Mouse (Mus musculus) layer of hippocampus, postnatal 25 days (tissue): Measurements from ENCODE around the gene Gm5414. TPM values are rescaled to one million over a fixed set of nuclear protein-coding genes. Genes with fewer than 3 reads are reported as not detected.

Source experiments
- DNase-seq, 2 experiments: peaks; one replicate each; pipeline ENCODE4 v3.0.0; 2022; ENCODE audit warnings: mixed read lengths in 2 of 2, low spot score in 1 of 2; ENCODE audit errors: extremely low spot score in 1 of 2
- microRNA-seq, 2 experiments: library from miRNA; unstranded; fragments of <30 nt; microRNA quantifications; one replicate each; pipeline ENCODE4 v1.2.0; 2021
- total RNA-seq, 2 experiments: library from RNA; stranded (reverse); gene quantifications; 2 replicates each; pipeline ENCODE4 v1.2.3; 2021

Gene Gm5414
- total RNA-seq = not detected

DNA sequence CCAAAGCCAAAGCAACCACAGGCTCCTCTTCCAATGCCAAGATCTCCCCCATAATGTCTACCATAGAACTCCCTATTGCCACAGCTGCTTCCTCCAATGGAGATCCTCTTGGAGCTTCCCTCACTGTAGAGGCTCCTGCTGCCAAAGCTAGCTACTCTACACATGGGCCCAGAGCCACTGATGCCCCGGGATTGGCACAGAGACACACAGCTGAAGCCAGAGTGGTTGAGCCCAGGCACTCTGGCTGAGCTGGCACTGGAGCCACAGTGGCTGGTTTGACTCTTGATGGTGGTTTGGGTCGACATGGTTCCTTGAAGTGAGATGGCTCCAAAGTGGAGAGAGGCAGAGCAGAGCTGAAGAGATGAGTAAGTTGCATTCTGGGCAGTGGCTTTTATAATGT, at the start of gene Gm5414:
Gene Gm5414 (minus strand): TSS at position 305 of the 400 bp plus-strand sequence.
- DNase-seq = no peak

DNA sequence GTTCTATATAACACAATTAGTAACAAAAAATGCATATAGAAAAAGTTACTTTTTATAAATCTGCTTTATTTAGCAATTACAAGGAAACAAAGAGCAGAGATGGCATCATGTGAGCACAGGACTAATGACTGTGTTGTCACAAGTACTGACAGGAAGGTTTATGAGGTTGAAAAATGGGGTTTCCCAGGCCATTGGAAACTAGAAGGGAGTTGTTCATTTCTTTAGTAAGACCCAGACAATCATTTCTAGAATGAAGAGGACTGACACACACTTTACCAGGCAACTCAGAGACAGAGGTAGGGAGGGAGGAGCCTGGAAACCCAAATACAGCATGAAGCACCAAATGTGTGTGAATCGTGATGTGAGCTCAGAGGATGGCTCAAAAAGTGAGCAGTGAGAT, 48.0 kb upstream of the Gm5414 start:
- no peak for DNase-seq

- no peak for DNase-seq
Measured at GRCm38 (mm10) chr15:101652736-101653265, 24.8 kb upstream of the Gm5414 start.

DNA sequence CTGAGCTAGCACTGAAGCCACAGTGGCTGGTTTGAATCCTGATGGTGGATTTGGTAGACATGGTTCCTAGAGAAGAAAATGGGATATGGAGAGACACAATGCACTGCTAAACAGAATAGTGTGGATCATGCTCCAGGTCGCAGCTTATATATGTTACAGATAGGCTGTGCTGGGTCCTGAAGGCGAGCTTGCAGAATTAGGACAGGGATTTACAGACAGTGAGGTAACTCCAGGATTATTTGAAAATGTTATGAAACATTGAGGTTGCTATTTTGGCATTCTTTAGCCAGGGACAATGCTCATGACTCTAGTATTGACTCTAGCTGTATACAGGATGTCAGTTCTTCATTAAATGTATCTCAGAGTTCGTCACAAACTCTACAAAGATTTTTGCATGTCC, 19.3 kb upstream of the Gm5414 start, which contains the start of gene Gm5478:
Gene Gm5478 (minus strand): TSS at position 101 of the 400 bp plus-strand sequence.
- DNase-seq = no peak

GRCm38 (mm10) chr15:101599123-101599522, 28.9 kb downstream of the Gm5414 start:
- DNase-seq = no peak

GRCm38 (mm10) chr15:101588216-101588615, 39.8 kb downstream of the Gm5414 start:
- no peak for DNase-seq

DNA sequence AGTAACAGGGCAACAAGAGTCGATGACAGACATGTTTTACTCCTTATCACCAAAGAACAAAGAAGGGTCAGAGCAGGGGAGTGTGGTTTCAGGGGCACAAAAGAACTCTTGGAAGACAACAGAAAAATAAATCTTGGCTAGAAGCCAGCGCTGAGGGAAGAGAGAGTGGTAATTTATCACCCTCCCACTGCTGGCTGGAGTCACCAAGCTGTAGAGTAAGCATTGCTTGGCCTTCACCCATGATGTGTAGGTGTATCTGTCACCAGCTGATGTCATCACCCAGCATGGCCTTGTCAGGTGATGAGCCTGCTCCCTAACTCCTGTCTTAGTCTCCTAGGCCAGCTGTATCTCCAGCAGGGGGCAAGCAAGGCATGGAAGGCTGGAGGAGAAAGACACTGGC, 43.5 kb downstream of the Gm5414 start:
- DNase-seq = no peak

DNA sequence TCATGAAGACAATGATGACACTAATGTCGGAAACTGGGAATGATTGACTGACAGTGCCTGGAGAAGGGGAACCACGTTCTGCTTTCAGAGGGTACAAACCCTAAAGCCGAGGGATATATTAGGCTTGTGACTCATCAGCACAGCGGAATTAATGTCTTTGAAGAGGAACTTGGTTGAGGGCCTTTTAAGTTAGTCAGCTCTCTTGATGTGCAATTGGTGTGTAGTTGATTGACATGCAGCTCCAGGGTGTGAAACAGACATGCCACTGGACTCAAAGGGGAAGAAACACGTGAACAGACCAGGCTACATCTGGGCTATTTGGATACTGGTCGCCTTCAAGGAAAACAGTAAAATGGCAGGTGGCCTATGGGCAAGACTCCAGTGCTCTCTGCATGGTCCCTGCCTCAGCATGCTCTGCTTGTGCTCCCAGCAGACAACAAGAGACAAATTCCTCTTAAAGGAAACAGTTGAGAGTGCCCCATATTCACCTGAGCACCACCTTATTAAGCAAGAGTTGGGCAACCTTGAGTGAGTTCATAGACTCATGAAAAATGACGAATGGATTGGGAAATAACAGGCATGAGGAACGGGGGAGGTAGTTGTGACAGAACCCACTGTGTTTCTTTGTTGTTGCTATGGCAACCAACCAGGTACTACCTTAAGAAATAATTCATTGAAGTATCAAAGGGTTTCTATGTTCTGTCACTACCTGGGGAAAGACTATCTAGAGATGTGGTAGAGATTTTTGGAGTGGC, 44.6 kb downstream of the Gm5414 start:
- no peak for DNase-seq

- no peak for DNase-seq
Measured at GRCm38 (mm10) chr15:101581701-101582100, 46.3 kb downstream of the Gm5414 start.

- no peak for DNase-seq
Measured at GRCm38 (mm10) chr15:101575506-101575905, 52.5 kb downstream of the Gm5414 start.

Small RNA genes within 50 kb of the gene (microRNA-seq; reads per million reads assigned to microRNA genes)
- 0 reads per million in 2 experiments for gene Gm44383
- gene Gm44479 = 0 reads per million in 2 experiments

Other genes with a start within 250 kb of the Gm5414 start
- not detected for gene Krt7, start 217.1 kb downstream of the Gm5414 start, total RNA-seq
- under 1 TPM; 0.42 to 0.71 TPM for gene Krt87, start 189.4 kb downstream of the Gm5414 start, total RNA-seq
- not detected for gene Krt88, start 180.4 kb downstream of the Gm5414 start, total RNA-seq
- gene Krt81, start 164.4 kb downstream of the Gm5414 start, total RNA-seq = not detected
- not detected for gene Krt86, start 154.7 kb downstream of the Gm5414 start, total RNA-seq
- gene Krt83, start 136.7 kb downstream of the Gm5414 start, total RNA-seq = not detected
- gene Gm49425, start 110.9 kb downstream of the Gm5414 start, total RNA-seq = not detected
- gene Krt84, start 95.4 kb downstream of the Gm5414 start, total RNA-seq = not detected
- not detected for gene Krt82, start 77.5 kb downstream of the Gm5414 start, total RNA-seq
- not detected for gene Krt90, start 65.2 kb downstream of the Gm5414 start, total RNA-seq
- gene Krt75, start 54.3 kb downstream of the Gm5414 start, total RNA-seq = not detected
- not detected for gene Gm5478, start 19.2 kb upstream of the Gm5414 start, total RNA-seq
- gene Krt6b, start 52.1 kb upstream of the Gm5414 start, total RNA-seq = not detected
- gene Krt6a, start 66.1 kb upstream of the Gm5414 start, total RNA-seq = not detected
- under 1 TPM; 0.33 to 0.52 TPM for gene Krt5, start 84.7 kb upstream of the Gm5414 start, total RNA-seq
- gene Krt71, start 114.9 kb upstream of the Gm5414 start, total RNA-seq = not detected
- not detected for gene Krt72, start 158.3 kb upstream of the Gm5414 start, total RNA-seq
- gene Krt73, start 174.2 kb upstream of the Gm5414 start, total RNA-seq = 1 to 10 TPM; 7.3 to 9.0 TPM
- 1 to 10 TPM; 5.2 to 5.4 TPM for gene Krt2, start 190.0 kb upstream of the Gm5414 start, total RNA-seq
- gene Krt1, start 222.6 kb upstream of the Gm5414 start, total RNA-seq = 1 to 10 TPM; 3.5 to 4.1 TPM
- 10 to 100 TPM in 1 of 2 experiments, 1 to 10 TPM in 1; 9.4 to 11.3 TPM for gene Krt77, start 241.5 kb upstream of the Gm5414 start, total RNA-seq